Mouse (Mus musculus) erythroblast, embryonic 14.5 days (primary cell): ENCODE results near the gene Zfhx3.

Experiments used
- GATA1 ChIP-seq: IDR thresholded peaks from 2 replicates; pipeline ENCODE4 v1.6.1; 2012; ENCODE audit warnings: low read length, inconsistent platforms, mixed read lengths
- TAL1 ChIP-seq: IDR thresholded peaks from 3 replicates; pipeline ENCODE4 v1.6.1; 2012; ENCODE audit warnings: low read length, inconsistent platforms, mixed read lengths

DNA sequence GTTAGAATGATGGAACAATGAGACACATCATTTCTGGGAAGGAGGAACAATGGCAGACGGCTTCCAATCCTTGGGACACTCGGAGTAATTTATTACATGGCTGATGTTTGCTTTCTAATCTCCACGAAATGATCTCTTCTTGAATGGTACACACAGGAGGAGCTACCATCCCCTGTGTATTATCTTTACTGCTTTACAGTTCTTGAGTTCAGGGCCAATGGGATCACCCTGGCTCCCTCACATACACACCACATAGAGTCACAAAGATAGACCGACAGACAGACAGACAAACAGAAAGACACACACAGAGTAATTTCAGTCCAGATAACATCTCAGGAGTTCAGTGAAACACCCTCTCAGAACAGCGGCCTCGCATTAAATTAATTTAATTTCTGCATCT, 621.0 kb downstream of the Zfhx3 start:
- TF ChIP-seq GATA1 (no peak), TAL1 (no peak)
